Mouse (Mus musculus) heart, postnatal 0 days (tissue): ENCODE measurements around the gene Smad6.

ENCODE experiments used
- CTCF ChIP-seq: IDR thresholded peaks from 2 replicates; pipeline ENCODE4 v1.5.1; 2016; ENCODE audit warnings: antibody characterized with exemption, control low read depth, low read depth
- EP300 ChIP-seq: IDR thresholded peaks from 2 replicates; pipeline ENCODE4 v1.6.1; 2016; ENCODE audit warnings: antibody characterized with exemption, low read depth

DNA sequence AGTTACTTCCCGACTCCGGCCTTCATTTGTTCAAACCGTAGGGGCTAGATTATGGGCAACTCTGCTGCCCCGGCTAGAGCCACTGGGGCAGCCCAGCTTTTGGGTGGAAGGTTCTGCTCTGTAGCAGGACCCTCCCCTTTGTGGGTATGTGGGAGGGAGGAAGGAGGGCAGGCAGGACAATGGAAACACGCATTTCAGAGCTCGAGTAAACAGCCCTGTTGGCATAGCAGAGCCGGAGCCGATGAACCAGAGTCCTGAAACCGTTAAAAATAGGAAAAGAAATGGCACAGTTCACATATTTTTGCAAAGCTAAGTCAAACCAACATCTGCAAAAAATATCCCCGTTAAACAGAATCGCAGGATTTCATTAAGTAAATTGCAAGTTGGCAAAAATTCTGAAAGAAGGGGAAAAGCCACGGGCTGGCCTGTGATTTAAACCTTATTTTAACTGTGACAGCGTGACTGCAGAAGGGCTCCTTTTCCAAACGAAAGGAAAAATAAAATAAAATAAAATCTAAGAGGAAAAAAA, 48.1 kb downstream of the Smad6 start:
- no peak for TF ChIP-seq CTCF
- no peak for TF ChIP-seq EP300
